Mouse (Mus musculus): ENCODE data around the gene Golga7b.

The Golga7b gene

DNA sequence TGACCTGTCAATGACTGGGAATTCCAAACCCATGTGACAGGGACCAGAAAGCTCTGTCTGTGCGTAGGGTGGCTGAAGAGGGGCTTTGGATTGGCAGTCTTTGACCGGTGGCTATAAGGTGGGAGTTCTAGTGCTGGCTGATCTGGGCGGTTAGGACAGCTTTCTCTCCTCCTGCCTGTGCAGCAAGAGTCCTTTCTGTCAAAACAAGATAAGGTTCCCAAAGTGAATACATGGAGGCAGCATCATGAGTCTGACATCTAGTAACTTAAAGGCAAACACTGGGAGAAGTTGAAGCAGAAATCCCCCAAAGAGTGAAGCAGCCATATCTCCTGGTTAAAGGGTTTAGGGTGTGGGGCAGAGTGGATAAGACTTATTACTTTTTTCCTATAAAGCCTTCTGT lies at the start of gene Golga7b:
Golga7b (plus strand) TSS at position 56 of the 400 bp plus-strand sequence.
- DNase-seq = no peak

DNA sequence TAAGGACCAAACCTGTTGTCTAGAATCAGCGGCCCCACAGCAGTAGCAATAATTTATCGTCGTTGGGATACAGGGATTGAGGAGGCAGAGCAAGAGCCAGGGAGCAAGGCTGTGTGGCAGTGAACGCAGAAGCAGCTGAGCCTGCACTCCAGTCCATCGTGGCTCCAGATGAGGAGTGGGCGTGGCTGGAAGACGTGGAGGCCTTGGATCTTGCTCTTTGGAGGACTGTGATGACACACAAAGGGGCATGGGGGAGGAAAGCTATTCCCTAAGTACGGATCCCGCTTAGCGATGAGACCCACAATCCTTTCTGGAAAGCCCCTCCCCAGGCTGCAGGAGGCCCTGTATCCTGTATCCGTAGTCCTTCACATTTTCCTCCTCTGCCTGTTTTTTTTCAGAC lies 49.3 kb upstream of the Golga7b start:
- DNase-seq = no peak

DNA sequence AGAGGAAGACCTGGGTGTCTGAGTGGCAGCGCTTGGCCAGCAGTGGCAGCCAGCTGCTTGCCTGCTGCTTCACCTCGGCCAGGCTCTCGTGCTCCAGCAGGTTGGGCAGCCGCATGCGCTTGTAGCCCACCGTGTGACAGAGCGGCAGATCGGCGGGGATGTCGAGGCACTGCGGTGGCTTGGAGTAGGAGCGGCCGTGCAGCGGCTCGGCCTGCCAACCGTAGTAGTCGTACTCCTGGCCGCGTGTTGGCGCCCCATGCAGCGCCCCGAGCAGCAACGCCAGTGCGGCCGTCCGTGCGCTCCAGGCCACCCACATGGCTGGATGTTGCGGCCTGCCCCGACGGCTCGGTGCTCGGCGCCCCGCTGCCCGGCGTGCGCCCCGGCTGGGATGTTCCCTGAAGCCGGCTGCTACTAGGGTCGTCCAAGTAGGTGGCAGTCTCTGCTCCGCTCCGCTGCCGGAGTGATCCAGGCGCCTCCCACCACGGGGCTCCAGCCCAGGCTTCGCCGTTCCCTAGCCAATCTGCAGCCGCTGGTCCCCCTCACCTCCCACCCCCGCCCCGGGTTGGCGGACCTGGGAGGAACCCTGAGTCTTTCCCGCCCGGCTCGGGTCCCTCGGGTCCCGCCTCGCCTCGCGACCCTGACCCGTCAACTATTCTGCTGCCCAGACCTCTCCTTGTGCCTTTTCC lies 45.5 kb upstream of the Golga7b start, which contains the start of gene Sfrp5:
Sfrp5 (minus strand) TSS at position 557 of the 686 bp plus-strand sequence.
- DNase-seq = no peak

GRCm38 (mm10) chr19:42202467-42202866 lies 44.9 kb upstream of the Golga7b start:
- no peak for DNase-seq

DNA sequence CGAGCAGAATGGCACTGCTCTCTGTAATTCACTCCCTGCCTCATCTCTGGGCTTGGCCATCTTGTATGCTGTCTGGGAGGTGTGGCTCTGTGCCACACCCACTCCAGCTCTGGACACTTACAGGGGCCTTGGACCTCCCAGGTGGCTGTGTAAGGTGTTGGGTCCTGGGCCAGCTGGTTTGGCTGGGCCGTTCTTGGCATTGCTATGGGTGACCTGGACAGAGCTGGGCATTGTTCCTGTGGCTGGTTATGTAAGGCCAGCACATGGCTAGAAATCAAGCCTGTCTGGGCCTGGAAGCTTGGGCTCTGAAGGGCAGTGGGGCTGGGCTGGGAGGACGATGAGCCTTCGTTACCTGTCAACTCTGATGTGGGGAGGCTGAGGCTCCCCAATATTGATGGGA lies 43.1 kb upstream of the Golga7b start:
- no peak for DNase-seq

GRCm38 (mm10) chr19:42205201-42205600 lies 42.2 kb upstream of the Golga7b start:
- DNase-seq = no peak

DNA sequence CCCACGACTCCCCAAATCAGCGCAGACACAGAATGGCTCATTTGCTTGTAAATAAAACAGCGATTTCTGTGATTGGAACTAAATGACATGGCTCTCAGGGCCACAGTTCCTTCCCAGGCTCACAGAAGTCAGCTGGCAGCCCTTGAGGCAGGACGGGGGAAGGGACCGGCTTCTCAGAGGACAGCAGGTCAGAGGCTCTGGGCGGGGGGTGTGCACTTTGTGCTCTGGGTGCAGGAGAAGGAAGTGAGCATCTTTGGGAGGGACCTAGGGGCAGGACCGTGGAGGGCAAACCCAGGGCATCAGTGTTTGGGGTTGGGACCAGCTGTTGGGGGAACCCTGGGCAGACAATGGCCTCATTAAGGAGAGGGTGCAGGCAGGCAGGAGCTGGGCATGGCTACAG lies 37.9 kb upstream of the Golga7b start:
- DNase-seq = no peak

DNA sequence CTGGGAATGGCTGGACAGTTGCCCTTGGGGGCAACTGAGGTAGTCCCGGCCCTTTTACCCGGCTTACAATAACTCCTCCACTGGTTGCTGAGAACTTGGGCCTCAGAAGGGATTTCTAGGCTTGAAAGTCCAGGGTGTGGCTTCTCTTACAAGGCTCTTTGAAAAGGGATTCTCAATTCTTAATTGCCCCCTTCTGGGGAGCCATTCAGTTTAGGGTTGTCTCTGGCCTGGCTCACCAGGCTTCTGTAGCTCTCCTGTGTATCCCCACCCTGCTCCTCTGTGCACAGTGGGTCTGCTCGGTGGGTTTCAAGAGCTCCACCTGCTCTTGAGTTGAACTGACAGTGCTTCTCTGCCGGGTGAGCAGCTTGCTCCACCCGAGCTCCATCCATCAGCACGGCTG lies 37.4 kb upstream of the Golga7b start:
- no peak for DNase-seq

DNA sequence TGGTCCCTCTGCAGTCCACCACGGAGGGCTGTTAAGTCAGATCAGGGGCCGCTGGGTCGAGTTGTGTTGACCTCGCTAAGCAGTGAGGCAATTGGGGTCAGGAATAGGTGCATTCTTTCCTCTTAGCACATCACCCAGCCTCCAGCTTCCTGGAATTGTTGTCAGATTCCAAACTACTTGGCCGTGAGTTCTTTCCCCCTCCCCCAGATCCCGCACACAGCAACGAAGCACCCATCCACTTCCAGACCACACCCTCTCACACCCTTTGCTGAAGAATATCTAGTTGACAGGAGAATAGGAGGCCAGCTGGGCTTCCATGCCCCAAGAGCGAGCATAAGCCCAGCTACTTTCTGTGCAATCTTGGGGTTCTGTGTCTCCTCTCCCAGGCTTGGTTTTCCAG lies 35.4 kb upstream of the Golga7b start:
- no peak for DNase-seq

DNA sequence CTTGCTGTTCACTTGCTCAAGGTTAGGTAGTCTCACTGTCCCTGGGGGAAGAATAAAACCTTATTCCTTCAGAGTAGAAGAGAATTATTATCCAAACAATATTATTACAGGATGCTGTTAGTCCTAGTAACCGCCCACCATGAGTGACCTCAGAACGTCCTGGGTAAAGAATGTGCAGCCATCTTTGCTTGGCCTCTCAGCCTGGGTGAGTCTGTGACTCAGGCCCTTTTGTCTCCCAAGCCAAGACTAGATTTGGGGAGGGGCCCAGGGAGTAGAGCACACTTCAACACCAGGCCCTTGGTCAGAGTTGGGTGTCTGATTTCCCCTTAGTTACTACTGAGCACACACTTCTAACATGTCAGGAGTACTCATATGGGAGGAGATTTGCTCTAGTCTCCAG lies 32.8 kb upstream of the Golga7b start:
- DNase-seq = no peak

GRCm38 (mm10) chr19:42216699-42217373 lies 30.5 kb upstream of the Golga7b start:
- DNase-seq = no peak

DNA sequence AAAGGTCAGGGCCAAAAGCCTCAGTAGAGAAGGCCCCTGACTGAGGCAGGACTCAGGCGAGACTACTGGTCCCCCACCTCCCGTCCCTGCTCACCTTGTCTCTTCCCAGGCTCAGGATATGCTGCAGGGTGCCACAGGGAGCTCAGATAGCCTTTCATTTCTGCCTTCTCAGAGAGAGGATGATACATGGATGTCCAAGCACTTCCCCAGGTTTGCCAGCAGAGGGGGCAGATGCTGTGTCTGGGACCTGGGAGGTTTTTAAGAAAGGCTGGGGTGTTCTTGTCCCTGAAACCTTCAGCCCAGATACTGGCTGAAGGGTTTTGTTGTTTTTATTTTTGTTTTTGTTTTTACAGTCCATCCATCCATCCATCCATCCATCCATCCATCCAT lies 30.0 kb upstream of the Golga7b start:
- peak; percentile 50 for DNase-seq

- DNase-seq = no peak
Measured at GRCm38 (mm10) chr19:42226451-42226850, 20.9 kb upstream of the Golga7b start.

GRCm38 (mm10) chr19:42229499-42230287 lies 17.7 kb upstream of the Golga7b start:
- DNase-seq = no peak

GRCm38 (mm10) chr19:42230288-42230568 lies 17.1 kb upstream of the Golga7b start:
- DNase-seq = no peak

- DNase-seq = no peak
Measured at GRCm38 (mm10) chr19:42230986-42231385, 16.4 kb upstream of the Golga7b start.

- DNase-seq = no peak
Measured at GRCm38 (mm10) chr19:42237602-42238340, 9.6 kb upstream of the Golga7b start.

- no peak for DNase-seq
Measured at GRCm38 (mm10) chr19:42238341-42238715, 9.0 kb upstream of the Golga7b start.

- DNase-seq = no peak
Measured at GRCm38 (mm10) chr19:42240881-42241280, 6.5 kb upstream of the Golga7b start.

DNA sequence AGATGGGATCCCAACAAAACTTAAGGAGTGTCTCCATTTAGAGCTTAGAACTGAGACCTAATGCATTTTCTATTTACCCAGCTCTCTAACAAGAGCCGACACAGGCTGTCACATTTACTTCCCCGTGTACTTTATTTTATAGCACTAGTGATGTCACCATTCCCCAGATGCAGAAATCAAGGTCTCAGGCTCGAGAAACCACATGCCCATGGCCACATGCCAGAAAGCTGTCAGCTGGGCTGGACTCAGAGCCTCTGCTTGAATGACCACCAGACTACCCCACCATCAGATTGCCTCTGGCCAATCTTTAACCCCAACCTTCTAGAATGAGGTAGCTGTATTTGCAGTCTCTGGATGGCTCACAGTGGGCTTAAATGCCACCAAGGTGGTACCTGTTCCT lies 4.0 kb upstream of the Golga7b start:
- no peak for DNase-seq

GRCm38 (mm10) chr19:42246626-42247025 lies 748 bp upstream of the Golga7b start:
- no peak for DNase-seq

GRCm38 (mm10) chr19:42249976-42250914 lies 2.9 kb downstream of the Golga7b start:
- DNase-seq = no peak
